12 mouse cellular contexts compared by ENCODE assay signal in genomic region chr15:85675736-85676135, GRCm38 (mm10). TPM values are rescaled to one million over a fixed set of nuclear protein-coding genes. Genes with fewer than 3 reads are reported as not detected.
DNase-seq lines count a peak whose midpoint lies in the region; ATAC-seq and TF ChIP-seq lines count a peak whose summit lies in the region.
"Had no signal": no experiment of that assay in that cellular context is flagged by ENCODE, and none has a peak within 500 bp of the region (broad histone marks: within the 10 kb centered on the region; RNA-seq: fewer than 3 reads in every experiment).

No protein-coding gene starts in this region.

- H3K27me3 ChIP-seq in forebrain, embryonic 14.5 days (replicated peaks; ENCODE audit: control insufficient read depth, insufficient read depth, low read length) = no peaks in the 10 kb centered on the region
- peaks cover 99% of the 10 kb centered on the region for H3K27me3 ChIP-seq in forebrain, embryonic 10.5 days (ENCODE audit: poor library complexity, severe bottlenecking)
- H3K27me3 ChIP-seq in liver, adult 2 months (ENCODE audit: control insufficient read depth, insufficient read depth, low read length) = no peaks in the 10 kb centered on the region
- peaks cover 79% of the 10 kb centered on the region for H3K27me3 ChIP-seq in liver, embryonic 12.5 days (replicated peaks)
- H3K27me3 ChIP-seq in hindbrain, postnatal 0 days (ENCODE audit: insufficient read depth, low read length) = no peaks in the 10 kb centered on the region
- no peaks in the 10 kb centered on the region; the same call in 1 of the 2 replicates for H3K27me3 ChIP-seq in neural tube, embryonic 14.5 days (ENCODE audit: control insufficient read depth, insufficient read depth, low read length)

- no peak for ATAC-seq in forebrain, embryonic 14.5 days
- no peak for ATAC-seq in liver, embryonic 12.5 days
- ATAC-seq in hindbrain, postnatal 0 days = no peak
- no peak for ATAC-seq in neural tube, embryonic 14.5 days (ENCODE audit: low read depth)

- H3K4me3 ChIP-seq in forebrain, embryonic 14.5 days (ENCODE audit: low read depth, low read length) = peak overlapping the region; percentile 16; the same call in 1 of the 2 replicates
- no peak overlapping the region for H3K4me3 ChIP-seq in forebrain, embryonic 10.5 days
- H3K4me3 ChIP-seq in liver, adult 2 months (ENCODE audit: insufficient read depth, low read depth, low read length) = no peak overlapping the region
- no peak overlapping the region for H3K4me3 ChIP-seq in liver, embryonic 12.5 days
- H3K4me3 ChIP-seq in hindbrain, postnatal 0 days (ENCODE audit: low read length) = peak overlapping the region; percentile 94
- peak overlapping the region; percentile 98 for H3K4me3 ChIP-seq in neural tube, embryonic 14.5 days (ENCODE audit: low read depth, low read length)
- H3K4me3 ChIP-seq: liver, embryonic 13.5 days; megakaryocyte, embryonic 14.5 days had no signal

- H3K4me1 ChIP-seq in forebrain, embryonic 14.5 days (ENCODE audit: control insufficient read depth, insufficient read depth, low read length) = peaks cover 61% of the 10 kb centered on the region
- H3K4me1 ChIP-seq in forebrain, embryonic 10.5 days = peaks cover 11% of the 10 kb centered on the region
- H3K4me1 ChIP-seq in liver, adult 2 months (ENCODE audit: control insufficient read depth, insufficient read depth, low read length) = peaks cover 42% of the 10 kb centered on the region
- no peaks in the 10 kb centered on the region for H3K4me1 ChIP-seq in liver, embryonic 12.5 days
- H3K4me1 ChIP-seq in hindbrain, postnatal 0 days (ENCODE audit: insufficient read depth, low read length) = peaks cover 24% of the 10 kb centered on the region
- peaks cover 52% of the 10 kb centered on the region for H3K4me1 ChIP-seq in neural tube, embryonic 14.5 days (ENCODE audit: control insufficient read depth, insufficient read depth, low read length)

- peak overlapping the region; percentile 85 for H3K4me2 ChIP-seq in forebrain, embryonic 14.5 days (ENCODE audit: low read length)
- H3K4me2 ChIP-seq in liver, embryonic 12.5 days = no peak overlapping the region
- peak overlapping the region; percentile 74 for H3K4me2 ChIP-seq in hindbrain, postnatal 0 days (ENCODE audit: low read depth, low read length)
- peak overlapping the region; percentile 87 for H3K4me2 ChIP-seq in neural tube, embryonic 14.5 days (ENCODE audit: low read depth, low read length)
- H3K4me2 ChIP-seq: heart, embryonic 11.5 days; liver, embryonic 13.5 days had no signal

- H3K9ac ChIP-seq in forebrain, embryonic 14.5 days (ENCODE audit: low read length) = peak overlapping the region; percentile 50
- H3K9ac ChIP-seq in liver, adult 2 months (ENCODE audit: low read depth, low read length) = no peak overlapping the region
- no peak overlapping the region for H3K9ac ChIP-seq in liver, embryonic 12.5 days
- peak overlapping the region; percentile 49 for H3K9ac ChIP-seq in hindbrain, postnatal 0 days (replicated peaks; ENCODE audit: low read length)
- H3K9ac ChIP-seq in neural tube, embryonic 14.5 days (replicated peaks; ENCODE audit: low read depth, low read length) = no peak overlapping the region; the same call in 1 of the 2 replicates
- H3K9ac ChIP-seq: liver, embryonic 13.5 days had no signal

- no peaks in the 10 kb centered on the region for H3K9me3 ChIP-seq in forebrain, embryonic 14.5 days (replicated peaks; ENCODE audit: control insufficient read depth, low read length)
- no peaks in the 10 kb centered on the region for H3K9me3 ChIP-seq in forebrain, embryonic 10.5 days
- H3K9me3 ChIP-seq in liver, embryonic 12.5 days (replicated peaks) = no peaks in the 10 kb centered on the region
- no peaks in the 10 kb centered on the region for H3K9me3 ChIP-seq in hindbrain, postnatal 0 days (ENCODE audit: low read length)
- H3K9me3 ChIP-seq in neural tube, embryonic 14.5 days (ENCODE audit: control insufficient read depth, low read length) = no peaks in the 10 kb centered on the region
- H3K9me3 ChIP-seq: liver, embryonic 13.5 days; megakaryocyte, embryonic 14.5 days had no signal

- WGBS in forebrain, embryonic 14.5 days = 78% methylated on average over 5 of the region's 5 CpGs
- 85% methylated on average over 5 of the region's 5 CpGs for WGBS in forebrain, embryonic 10.5 days
- WGBS in liver, adult 2 months = 8% methylated on average over 5 of the region's 5 CpGs
- 58% methylated on average over 5 of the region's 5 CpGs for WGBS in liver, embryonic 12.5 days (ENCODE audit: insufficient replicate concordance)
- 49% methylated on average over 5 of the region's 5 CpGs for WGBS in hindbrain, postnatal 0 days
- WGBS in neural tube, embryonic 14.5 days = 66% methylated on average over 5 of the region's 5 CpGs

- H3K36me3 ChIP-seq in forebrain, embryonic 14.5 days (ENCODE audit: control insufficient read depth, insufficient read depth, low read length) = peaks cover 21% of the 10 kb centered on the region
- H3K36me3 ChIP-seq in forebrain, embryonic 10.5 days (replicated peaks) = no peaks in the 10 kb centered on the region
- no peaks in the 10 kb centered on the region for H3K36me3 ChIP-seq in liver, adult 2 months (ENCODE audit: control insufficient read depth, insufficient read depth, low read length)
- no peaks in the 10 kb centered on the region for H3K36me3 ChIP-seq in liver, embryonic 12.5 days
- H3K36me3 ChIP-seq in hindbrain, postnatal 0 days (ENCODE audit: insufficient read depth, low read length) = no peaks in the 10 kb centered on the region
- 0 out of 2 replicates have a peak, but pooled peaks cover 5% of the 10 kb centered on the region for H3K36me3 ChIP-seq in neural tube, embryonic 14.5 days (ENCODE audit: control insufficient read depth, insufficient read depth, low read length)
- H3K36me3 ChIP-seq: liver, embryonic 13.5 days had no signal

- DNase-seq in forebrain, embryonic 14.5 days (ENCODE audit: low spot score) = no peak
- DNase-seq in forebrain, embryonic 10.5 days (ENCODE audit: extremely low spot score, low spot score) = no peak
- DNase-seq in liver, adult 2 months (ENCODE audit: extremely low read depth, low read depth, low spot score) = peak; percentile 97
- no peak for DNase-seq in hindbrain, postnatal 0 days (ENCODE audit: low spot score)
- DNase-seq in layer of hippocampus, adult 9-11 months = no peak
- DNase-seq in retina, embryonic 14.5 days (ENCODE audit: low spot score) = no peak
- DNase-seq: cerebellum, adult 11-12 months; liver, embryonic 13.5 days had no signal

- no peak for TF ChIP-seq POLR2A in liver, adult 2 months (IDR thresholded peaks at IDR 0.05; ENCODE audit: extremely low read depth, insufficient read depth, low read length)

- no peak for TF ChIP-seq CTCF in liver, adult 2 months (IDR thresholded peaks at IDR 0.05; ENCODE audit: low read depth, low read length)
- no peak for TF ChIP-seq CTCF in hindbrain, postnatal 0 days (IDR thresholded peaks at IDR 0.05; ENCODE audit: low read depth)

- H3K27ac ChIP-seq in forebrain, embryonic 14.5 days (ENCODE audit: low read depth, low read length) = no peak overlapping the region; the same call in 1 of the 2 replicates
- H3K27ac ChIP-seq in forebrain, embryonic 10.5 days = no peak overlapping the region
- H3K27ac ChIP-seq in liver, adult 2 months (replicated peaks; ENCODE audit: insufficient read depth, low read depth, low read length) = peak overlapping the region; percentile 64
- no peak overlapping the region for H3K27ac ChIP-seq in liver, embryonic 12.5 days
- peak overlapping the region; percentile 91; the same call in 1 of the 2 replicates for H3K27ac ChIP-seq in hindbrain, postnatal 0 days
- H3K27ac ChIP-seq in neural tube, embryonic 14.5 days (ENCODE audit: low read depth, low read length) = no peak overlapping the region; the same call in 1 of the 2 replicates
- H3K27ac ChIP-seq: liver, embryonic 13.5 days had no signal

- H3K79me2 ChIP-seq in liver, adult 2 months (ENCODE audit: control insufficient read depth, insufficient read depth, low read length) = peaks cover 58% of the 10 kb centered on the region

RNA-seq across cellular contexts. Expression of gene Ppara, which starts 59.0 kb away (rescaled TPM):
- 0.67 and 0.73 TPM in 2 replicates for polyA plus RNA-seq in forebrain, embryonic 14.5 days (2014; fragmentation: Nextera tagmentation; extraction: Ambion mirVana)
- polyA plus RNA-seq in forebrain, embryonic 10.5 days (2016; fragmentation: Nextera tagmentation; extraction: Ambion mirVana) = 0.11 and 0.20 TPM in 2 replicates
- total RNA-seq in liver, adult 2 months (2014; rRNA removed) = 184 and 206 TPM in 2 replicates
- polyA plus RNA-seq in liver, adult 2 months (2012; rRNA removed) = 36.2 and 39.8 TPM in 2 replicates
- 5.7 TPM in 2 replicates for polyA plus RNA-seq in liver, embryonic 12.5 days (2016; fragmentation: Nextera tagmentation; extraction: Ambion mirVana)
- 1.2 and 6.6 TPM in 2 replicates for total RNA-seq in hindbrain, postnatal 0 days (2014; rRNA removed)
- polyA plus RNA-seq in hindbrain, postnatal 0 days (2015; fragmentation: Nextera tagmentation; extraction: Ambion mirVana) = 1.9 and 2.7 TPM in 2 replicates
- polyA plus RNA-seq in neural tube, embryonic 14.5 days (2014; fragmentation: Nextera tagmentation; extraction: Ambion mirVana) = 0.75 and 1.3 TPM in 2 replicates

Comparison
In these comparisons a context has a peak if more than half of its experiments do, and no peak if none do; other contexts are left out.
1. H3K27ac ChIP-seq: peak in liver, adult 2 months (single experiment) and hindbrain, postnatal 0 days (single experiment); none in forebrain, embryonic 14.5 days (single experiment), forebrain, embryonic 10.5 days (single experiment), liver, embryonic 12.5 days (single experiment) and neural tube, embryonic 14.5 days (single experiment).
2. H3K4me3 ChIP-seq: peak in forebrain, embryonic 14.5 days (single experiment), hindbrain, postnatal 0 days (single experiment) and neural tube, embryonic 14.5 days (single experiment); none in forebrain, embryonic 10.5 days (single experiment), liver, adult 2 months (single experiment) and liver, embryonic 12.5 days (single experiment).
3. H3K9ac ChIP-seq: peak in forebrain, embryonic 14.5 days (single experiment) and hindbrain, postnatal 0 days (single experiment); none in liver, adult 2 months (single experiment), liver, embryonic 12.5 days (single experiment) and neural tube, embryonic 14.5 days (single experiment).